Mouse (Mus musculus) lung, adult 2 months (tissue): ENCODE data around the gene Rbm12. TPM values are rescaled to one million over a fixed set of nuclear protein-coding genes. Genes with fewer than 3 reads are reported as not detected.
A peak's percentile ranks its signal among the peaks of the same experiment; 100 is the strongest.

ENCODE experiments used
- DNase-seq: peaks from one replicate; pipeline ENCODE4 v3.0.0; 2022
- H3K4me1 ChIP-seq: fragments of 200-500 bp; 2 replicates; pipeline ENCODE4 v1.6.1; 2011; ENCODE audit warnings: low read length; ENCODE audit not compliant: control insufficient read depth, insufficient read depth
- H3K4me3 ChIP-seq: fragments of 200-500 bp; replicated peaks from 2 replicates; pipeline ENCODE3; 2011; ENCODE audit warnings: low read depth, mild to moderate bottlenecking, control low read depth, low read length; ENCODE audit errors: extremely low read depth
- CTCF ChIP-seq: fragments of 200-500 bp; IDR thresholded peaks from 2 replicates; pipeline ENCODE4 v1.5.1; 2011; ENCODE audit warnings: mild to moderate bottlenecking, low read length, control low read depth; ENCODE audit not compliant: insufficient read depth
- POLR2A ChIP-seq: fragments of 200-500 bp; IDR thresholded peaks from 2 replicates; pipeline ENCODE4 v1.6.1; 2011; ENCODE audit warnings: low read depth, mild to moderate bottlenecking, control low read depth, low read length, borderline replicate concordance; ENCODE audit errors: extremely low read depth
- WGBS: fragments of 180-500 bp; shearing (Covaris S2); methylation state at CpG from one replicate; pipeline ENCODE4 v1.1.7; 2018; 5-methylcytosine and 5-hydroxymethylcytosine counted together
- polyA plus RNA-seq: library from polyadenylated mRNA; depleted of rRNA; stranded (reverse); fragments of >200 nt; gene quantifications from 2 replicates; pipeline ENCODE4 v1.2.3, GENCODE M21; 2012; rRNA removed

The Rbm12 gene
- polyA plus RNA-seq, result 12.5 and 21.1 TPM in 2 replicates

GRCm38 (mm10) chr2:156111358-156112079, at the start of gene Rbm12, which contains the start of gene Cpne1:
Gene Rbm12 (minus strand): TSS chr2:156111978.
Gene Cpne1 (minus strand): TSS chr2:156111965.
- Histone ChIP-seq H3K4me3 (peak within 1 kb of the TSS; percentile 98), H3K4me1 (peaks cover 6% of the 10 kb centered on the region)
- under 1% methylated on average over 70 of the region's 74 CpGs for WGBS
- TF ChIP-seq POLR2A (peak; percentile 76), CTCF (no peak)
- DNase-seq, result peak; percentile 95

- H3K4me3 ChIP-seq, result no peak overlapping the region
- no peak for DNase-seq
- TF ChIP-seq POLR2A (no peak), CTCF (no peak)
- no peaks in the 10 kb centered on the region; the same call in 1 of the 2 replicates for H3K4me1 ChIP-seq
These were observed 39.8 kb upstream of the Rbm12 start for GRCm38 (mm10) chr2:156151538-156151937.

GRCm38 (mm10) chr2:156147316-156147915, 35.6 kb upstream of the Rbm12 start:
- no peak for DNase-seq
- WGBS, result 70% methylated on average over 3 of the region's 3 CpGs

DNA sequence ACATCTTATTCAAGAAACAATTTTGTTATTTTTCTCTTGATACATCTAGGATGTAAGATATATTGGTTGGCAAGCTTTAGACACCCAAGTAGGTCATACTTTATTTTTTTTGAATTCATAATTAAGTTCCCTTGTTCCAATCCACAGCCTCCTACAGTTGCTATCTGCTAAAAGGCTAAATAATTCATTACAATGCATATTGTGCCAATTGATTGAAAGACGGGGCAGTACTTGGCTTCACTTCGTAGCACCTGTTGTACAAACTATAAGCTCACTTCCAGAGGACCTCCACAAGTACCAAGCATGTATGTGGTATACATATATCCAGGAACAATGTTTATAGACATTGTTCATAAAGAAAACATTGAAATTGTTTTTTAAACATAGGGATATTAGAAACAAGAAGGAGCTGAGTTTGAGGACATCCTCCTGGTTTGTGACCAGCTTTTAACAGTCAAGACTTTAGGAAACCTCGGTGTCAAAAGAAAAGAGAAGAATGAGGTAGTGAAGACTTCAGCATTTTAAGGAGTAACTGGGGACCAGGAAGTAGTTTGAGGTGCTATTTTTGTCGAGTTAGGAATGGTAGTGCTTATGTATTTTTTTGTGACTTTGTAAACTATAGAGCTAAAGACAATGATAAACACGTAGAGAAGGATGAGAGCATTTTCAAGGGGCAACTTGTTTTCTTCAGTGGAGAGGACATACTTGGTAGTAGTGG, 34.7 kb upstream of the Rbm12 start:
- DNase-seq, result no peak
- WGBS, result 46% methylated on average over 5 of the region's 5 CpGs
- H3K4me1 ChIP-seq, result peaks cover 7% of the 10 kb centered on the region
- H3K4me3 ChIP-seq, result no peak overlapping the region
- TF ChIP-seq POLR2A (no peak), CTCF (no peak)

More at GRCm38 (mm10) chr2:156147316-156147915, 35.6 kb upstream of the Rbm12 start:
- H3K4me3 ChIP-seq, result no peak overlapping the region
- TF ChIP-seq CTCF (no peak), POLR2A (no peak)
- peaks cover 7% of the 10 kb centered on the region for H3K4me1 ChIP-seq

GRCm38 (mm10) chr2:156145486-156146130, 33.8 kb upstream of the Rbm12 start:
- Histone ChIP-seq H3K4me1 (peaks cover 7% of the 10 kb centered on the region), H3K4me3 (no peak overlapping the region)
- DNase-seq, result no peak
- TF ChIP-seq POLR2A, result no peak
- no peak for TF ChIP-seq CTCF
- 47% methylated on average over 11 of the region's 11 CpGs for WGBS

DNA sequence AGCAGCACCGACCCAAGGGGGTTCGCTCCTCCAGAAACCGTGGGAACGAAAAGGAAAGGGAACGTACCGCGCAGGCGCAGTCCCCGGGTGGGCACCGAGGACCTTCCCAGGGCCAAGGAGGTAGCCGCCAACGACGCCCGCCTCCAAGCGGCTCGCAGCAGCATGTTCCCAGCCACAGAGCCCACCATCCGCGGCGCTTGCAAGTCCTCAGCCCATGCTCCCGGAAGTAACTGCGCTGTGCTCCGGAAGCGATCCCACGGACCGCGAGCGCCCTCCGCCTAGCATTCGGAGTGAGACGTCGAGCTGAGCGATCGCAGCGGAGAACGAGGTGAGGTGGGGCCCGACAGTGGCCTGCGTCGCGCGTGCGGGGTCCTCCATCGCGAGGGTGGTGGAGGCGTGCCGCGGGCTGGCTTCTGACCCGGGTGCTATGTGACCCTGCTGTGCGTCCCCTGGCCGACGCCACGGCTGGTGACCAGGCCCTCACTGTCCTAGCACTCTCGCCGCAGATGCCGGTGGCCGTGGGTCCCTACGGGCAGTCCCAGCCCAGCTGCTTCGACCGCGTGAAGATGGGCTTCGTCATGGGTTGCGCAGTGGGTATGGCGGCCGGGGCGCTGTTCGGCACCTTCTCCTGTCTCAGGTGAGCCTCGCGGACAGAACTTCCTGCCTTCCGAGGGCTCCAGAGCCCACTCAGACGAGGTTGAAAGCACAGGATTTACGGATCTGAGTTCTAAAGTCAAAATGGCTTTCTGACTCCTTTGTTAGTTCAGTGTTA, 32.4 kb upstream of the Rbm12 start, which contains the start of the genes Romo1 and Nfs1:
Gene Romo1, plus strand, starts transcription at position 87 of the 772 bp plus-strand sequence.
Gene Nfs1, minus strand, starts transcription at position 234 of the 772 bp plus-strand sequence.
- peak; percentile 90 for DNase-seq
- TF ChIP-seq POLR2A, result peak; percentile 86
- 0 out of 2 replicates have a peak, but pooled peaks have one; percentile 4 for TF ChIP-seq CTCF
- 0% methylated on average over 70 of the region's 70 CpGs for WGBS
- peaks cover 7% of the 10 kb centered on the region for H3K4me1 ChIP-seq
- peak within 1 kb of the TSS; percentile 79 for H3K4me3 ChIP-seq

DNA sequence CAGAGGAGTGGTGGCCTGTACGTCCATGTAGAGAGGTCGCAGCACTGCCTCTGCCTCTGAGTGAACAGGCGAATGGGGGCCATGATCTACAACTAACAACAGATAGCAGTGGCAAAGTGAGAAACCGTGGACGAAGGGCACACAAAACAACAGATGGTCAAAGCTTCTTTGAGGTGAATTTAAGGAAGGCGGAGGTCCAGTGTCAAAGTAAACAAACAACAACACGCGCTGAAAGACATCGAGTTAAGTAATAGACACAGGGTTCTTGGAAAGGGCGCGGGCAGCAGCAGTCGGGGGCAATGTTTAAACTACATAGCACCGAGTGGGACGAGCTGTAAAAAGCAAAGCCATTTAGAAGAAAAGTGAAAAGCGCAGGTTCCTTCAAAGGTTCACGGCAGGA, 31.6 kb upstream of the Rbm12 start:
- DNase-seq, result no peak
- 2% methylated on average over 16 of the region's 16 CpGs for WGBS
- TF ChIP-seq POLR2A, result no peak
- no peak for TF ChIP-seq CTCF
- peak overlapping the region; percentile 79 for H3K4me3 ChIP-seq
- H3K4me1 ChIP-seq, result peaks cover 7% of the 10 kb centered on the region

DNA sequence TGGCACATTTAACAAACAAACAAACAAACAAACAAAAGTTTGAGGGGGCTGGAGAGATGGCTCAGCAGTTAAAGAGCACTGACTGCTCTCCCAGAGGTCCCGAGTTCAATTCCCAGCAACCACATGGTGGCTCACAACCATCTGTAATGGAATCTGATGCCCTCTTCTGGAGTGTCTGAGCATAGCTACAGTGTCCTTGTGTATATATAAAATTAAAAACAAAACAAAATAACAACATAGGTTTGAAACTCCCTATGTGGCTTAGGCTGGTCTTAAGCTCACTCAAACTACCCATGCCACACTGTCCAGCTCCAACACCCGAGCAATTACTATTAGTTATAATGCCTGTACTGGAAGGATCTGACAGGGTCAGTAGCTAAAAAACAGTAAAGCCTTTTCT, 31.0 kb upstream of the Rbm12 start:
- H3K4me3 ChIP-seq, result no peak overlapping the region
- 84% methylated on average over 2 of the region's 2 CpGs for WGBS
- DNase-seq, result no peak
- TF ChIP-seq CTCF (no peak), POLR2A (no peak)
- peaks cover 7% of the 10 kb centered on the region for H3K4me1 ChIP-seq
